ENCODE assay signal across 8 mouse cellular contexts in genomic region chr6:48085521-48086404, GRCm38 (mm10). TPM values are rescaled to one million over a fixed set of nuclear protein-coding genes. Genes with fewer than 3 reads are reported as not detected.
A peak's percentile ranks its signal among the peaks of the same experiment; 100 is the strongest.
DNase-seq lines count a peak whose midpoint lies in the region; ATAC-seq lines count a peak whose summit lies in the region.

No protein-coding gene starts in this region.

- peak; percentile 93 for ATAC-seq in intestine, embryonic 16.5 days
- peak; percentile 83 for ATAC-seq in limb, embryonic 12.5 days (ENCODE audit: insufficient number of reproducible peaks, insufficient read depth, low FRiP score, low TSS enrichment, low read depth)
- peak; percentile 95 for ATAC-seq in midbrain, embryonic 13.5 days

- H3K27ac ChIP-seq in intestine, embryonic 16.5 days (ENCODE audit: low read length), result peak overlapping the region; percentile 93
- H3K27ac ChIP-seq in limb, embryonic 12.5 days, result peak overlapping the region; percentile 93
- peak overlapping the region; percentile 92 for H3K27ac ChIP-seq in midbrain, embryonic 13.5 days

- H3K27me3 ChIP-seq in intestine, embryonic 16.5 days (replicated peaks; ENCODE audit: control insufficient read depth, insufficient read depth, low read length), result no peaks in the 10 kb centered on the region
- no peaks in the 10 kb centered on the region for H3K27me3 ChIP-seq in limb, embryonic 12.5 days
- no peaks in the 10 kb centered on the region for H3K27me3 ChIP-seq in midbrain, embryonic 13.5 days

- H3K36me3 ChIP-seq in intestine, embryonic 16.5 days (ENCODE audit: control insufficient read depth, insufficient read depth, low read length), result peaks cover 17% of the 10 kb centered on the region; the same call in 1 of the 2 replicates
- peaks cover 31% of the 10 kb centered on the region for H3K36me3 ChIP-seq in limb, embryonic 12.5 days
- peaks cover 26% of the 10 kb centered on the region for H3K36me3 ChIP-seq in midbrain, embryonic 13.5 days

- WGBS in intestine, embryonic 16.5 days, result 3% methylated on average over 47 of the region's 72 CpGs
- 3% methylated on average over 72 of the region's 72 CpGs for WGBS in limb, embryonic 12.5 days
- 3% methylated on average over 59 of the region's 72 CpGs for WGBS in midbrain, embryonic 13.5 days

- DNase-seq in adrenal gland, adult 8-10 months, result peak; percentile 47
- DNase-seq in embryo, embryonic 9.5 days (ENCODE audit: extremely low spot score), result peak; percentile 63
- peak; percentile 46 to 64 for DNase-seq in gastrocnemius, postnatal 4 days (ENCODE audit: low spot score in 2 of 2)
- DNase-seq in skeletal muscle tissue, adult 2 months (ENCODE audit: low read depth, low spot score), result peak; percentile 30
- DNase-seq in yolk sac, embryonic 10.5 days (ENCODE audit: low spot score), result peak; percentile 74

- peak overlapping the region; percentile 90 for H3K4me2 ChIP-seq in intestine, embryonic 16.5 days (ENCODE audit: low read depth, low read length)
- H3K4me2 ChIP-seq in limb, embryonic 12.5 days, result peak overlapping the region; percentile 80
- peak overlapping the region; percentile 72 for H3K4me2 ChIP-seq in midbrain, embryonic 13.5 days (replicated peaks)

- no peaks in the 10 kb centered on the region for H3K9me3 ChIP-seq in intestine, embryonic 16.5 days (ENCODE audit: control insufficient read depth, low read length)
- no peaks in the 10 kb centered on the region for H3K9me3 ChIP-seq in limb, embryonic 12.5 days
- no peaks in the 10 kb centered on the region for H3K9me3 ChIP-seq in midbrain, embryonic 13.5 days

- H3K4me3 ChIP-seq in intestine, embryonic 16.5 days (ENCODE audit: low read length), result peak overlapping the region; percentile 72
- H3K4me3 ChIP-seq in limb, embryonic 12.5 days (replicated peaks), result peak overlapping the region; percentile 94
- H3K4me3 ChIP-seq in midbrain, embryonic 13.5 days (replicated peaks), result peak overlapping the region; percentile 86

- peaks cover 8% of the 10 kb centered on the region for H3K4me1 ChIP-seq in intestine, embryonic 16.5 days (ENCODE audit: control insufficient read depth, insufficient read depth, low read length)
- peaks cover 9% of the 10 kb centered on the region for H3K4me1 ChIP-seq in limb, embryonic 12.5 days (replicated peaks)
- H3K4me1 ChIP-seq in midbrain, embryonic 13.5 days (replicated peaks), result peaks cover 16% of the 10 kb centered on the region

- H3K9ac ChIP-seq in intestine, embryonic 16.5 days (ENCODE audit: low read depth, low read length), result peak overlapping the region; percentile 93
- peak overlapping the region; percentile 99 for H3K9ac ChIP-seq in limb, embryonic 12.5 days (replicated peaks)
- H3K9ac ChIP-seq in midbrain, embryonic 13.5 days (replicated peaks), result peak overlapping the region; percentile 97

RNA-seq across cellular contexts. Expression of gene Zfp746, which starts 0.6 kb away (rescaled TPM):
- 10 to 100 TPM; 25.6 to 34.6 (median 28.7) TPM for total RNA-seq in adrenal gland, adult 8-10 months (2022)
- 10 to 100 TPM; 19.1 to 22.8 TPM for total RNA-seq in gastrocnemius, postnatal 4 days (2021)
- polyA plus RNA-seq in intestine, embryonic 16.5 days (2015; fragmentation: Nextera tagmentation; extraction: Ambion mirVana), result 3.8 and 5.9 TPM in 2 replicates
- polyA plus RNA-seq in limb, embryonic 12.5 days (2016; fragmentation: Nextera tagmentation; extraction: Ambion mirVana), result 34.8 and 35.3 TPM in 2 replicates
- 17.0 and 21.5 TPM in 2 replicates for polyA plus RNA-seq in midbrain, embryonic 13.5 days (2015; fragmentation: Nextera tagmentation; extraction: Ambion mirVana)

RNA-seq across cellular contexts. Expression of gene Zfp777, which starts 37.1 kb away (rescaled TPM):
- 10 to 100 TPM; 23.9 to 31.1 (median 27.5) TPM for total RNA-seq in adrenal gland, adult 8-10 months (2022)
- total RNA-seq in gastrocnemius, postnatal 4 days (2021), result 10 to 100 TPM; 25.8 to 26.4 TPM
- 4.3 and 4.6 TPM in 2 replicates for polyA plus RNA-seq in intestine, embryonic 16.5 days (2015; fragmentation: Nextera tagmentation; extraction: Ambion mirVana)
- polyA plus RNA-seq in limb, embryonic 12.5 days (2016; fragmentation: Nextera tagmentation; extraction: Ambion mirVana), result 10.3 and 10.8 TPM in 2 replicates
- 8.9 and 9.3 TPM in 2 replicates for polyA plus RNA-seq in midbrain, embryonic 13.5 days (2015; fragmentation: Nextera tagmentation; extraction: Ambion mirVana)

Comparison
In these comparisons a context has a peak if more than half of its experiments do, and no peak if none do; other contexts are left out.
1. Peak in every context shown above with its lines: DNase-seq, ATAC-seq, H3K4me3 ChIP-seq and H3K27ac ChIP-seq.